Mouse (Mus musculus): ENCODE results near the gene Tceanc. TPM values are rescaled to one million over a fixed set of nuclear protein-coding genes. Genes with fewer than 3 reads are reported as not detected.

Gene Tceanc
- 1 to 10 TPM; 1.6 to 1.7 TPM for total RNA-seq (2021)
- long read RNA-seq, experiment 1, full-length matches to known transcripts: 2 of 2 reads
- long read RNA-seq, experiment 1, partial matches to known transcripts: 0 of 2 reads
- long read RNA-seq, experiment 1, other reads (novel, unspliced or antisense): 0 of 2 reads
- long read RNA-seq, experiment 2, full-length matches to known transcripts: 4 of 6 reads
- long read RNA-seq, experiment 2, partial matches to known transcripts: 2 of 6 reads
- long read RNA-seq, experiment 2, other reads (novel, unspliced or antisense): 0 of 6 reads

- DNase-seq (ENCODE audit: low spot score in 2 of 2): no peak
- TF ChIP-seq CTCF (conservative IDR thresholded peaks at IDR 0.05): no peak
Observed at GRCm38 (mm10) chrX:166518345-166518744, at the start of gene Tceanc. TSS of gene Tceanc (minus strand) at chrX:166518567.

GRCm38 (mm10) chrX:166565983-166566382 lies 47.6 kb upstream of the Tceanc start:
- no peak for TF ChIP-seq CTCF (conservative IDR thresholded peaks at IDR 0.05)
- no peak for DNase-seq (ENCODE audit: low spot score in 2 of 2)
- H3K27ac ChIP-seq: no peak overlapping the region
- no peak overlapping the region for H3K4me3 ChIP-seq

More at GRCm38 (mm10) chrX:166518345-166518744, at the start of gene Tceanc:
- Histone ChIP-seq H3K4me3 (no peak within 1 kb of the TSS), H3K27ac (no peak within 1 kb of the TSS)

- no peak overlapping the region for H3K4me3 ChIP-seq
- DNase-seq (ENCODE audit: low spot score in 2 of 2): no peak
- no peak overlapping the region for H3K27ac ChIP-seq
- TF ChIP-seq CTCF (conservative IDR thresholded peaks at IDR 0.05): no peak
Observed at GRCm38 (mm10) chrX:166565401-166565800, 47.0 kb upstream of the Tceanc start.

- Histone ChIP-seq H3K27ac (no peak overlapping the region), H3K4me3 (no peak overlapping the region)
- TF ChIP-seq CTCF (conservative IDR thresholded peaks at IDR 0.05): no peak
- no peak for DNase-seq (ENCODE audit: low spot score in 2 of 2)
Observed at GRCm38 (mm10) chrX:166564900-166565299, 46.5 kb upstream of the Tceanc start.

- no peak for DNase-seq (ENCODE audit: low spot score in 2 of 2)
- TF ChIP-seq CTCF (conservative IDR thresholded peaks at IDR 0.05): no peak
- no peak overlapping the region for H3K27ac ChIP-seq
- H3K4me3 ChIP-seq: no peak overlapping the region
Observed at GRCm38 (mm10) chrX:166559333-166559732, 41.0 kb upstream of the Tceanc start.

GRCm38 (mm10) chrX:166552355-166552754 lies 34.0 kb upstream of the Tceanc start:
- DNase-seq (ENCODE audit: low spot score in 2 of 2): no peak
- TF ChIP-seq CTCF (conservative IDR thresholded peaks at IDR 0.05): no peak
- no peak overlapping the region for H3K27ac ChIP-seq
- no peak overlapping the region for H3K4me3 ChIP-seq

- Histone ChIP-seq H3K4me3 (no peak overlapping the region), H3K27ac (no peak overlapping the region)
- TF ChIP-seq CTCF (conservative IDR thresholded peaks at IDR 0.05): no peak
- no peak for DNase-seq (ENCODE audit: low spot score in 2 of 2)
Observed at GRCm38 (mm10) chrX:166546495-166546894, 28.1 kb upstream of the Tceanc start.

- DNase-seq (ENCODE audit: low spot score in 2 of 2): no peak
- no peak overlapping the region for H3K4me3 ChIP-seq
- TF ChIP-seq CTCF (conservative IDR thresholded peaks at IDR 0.05): no peak
- H3K27ac ChIP-seq: no peak overlapping the region
Observed at GRCm38 (mm10) chrX:166535138-166535537, 16.8 kb upstream of the Tceanc start.

- no peak for TF ChIP-seq CTCF (conservative IDR thresholded peaks at IDR 0.05)
- H3K27ac ChIP-seq: no peak overlapping the region
- no peak overlapping the region for H3K4me3 ChIP-seq
- DNase-seq (ENCODE audit: low spot score in 2 of 2): no peak
Observed at GRCm38 (mm10) chrX:166533432-166533831, 15.1 kb upstream of the Tceanc start.

- no peak for TF ChIP-seq CTCF (conservative IDR thresholded peaks at IDR 0.05)
- no peak overlapping the region for H3K27ac ChIP-seq
- no peak for DNase-seq (ENCODE audit: low spot score in 2 of 2)
Observed at GRCm38 (mm10) chrX:166531671-166532070, 13.3 kb upstream of the Tceanc start.

GRCm38 (mm10) chrX:166528126-166528525 lies 9.8 kb upstream of the Tceanc start:
- TF ChIP-seq CTCF (conservative IDR thresholded peaks at IDR 0.05): no peak
- Histone ChIP-seq H3K4me3 (no peak overlapping the region), H3K27ac (no peak overlapping the region)
- no peak for DNase-seq (ENCODE audit: low spot score in 2 of 2)

More at GRCm38 (mm10) chrX:166531671-166532070, 13.3 kb upstream of the Tceanc start:
- no peak overlapping the region for H3K4me3 ChIP-seq

- DNase-seq (ENCODE audit: low spot score in 2 of 2): no peak
- no peak for TF ChIP-seq CTCF (conservative IDR thresholded peaks at IDR 0.05)
- H3K27ac ChIP-seq: no peak overlapping the region
- no peak overlapping the region for H3K4me3 ChIP-seq
Observed at GRCm38 (mm10) chrX:166525637-166526315, 7.4 kb upstream of the Tceanc start.

- Histone ChIP-seq H3K27ac (no peak overlapping the region), H3K4me3 (no peak overlapping the region)
- TF ChIP-seq CTCF (conservative IDR thresholded peaks at IDR 0.05): no peak
- no peak for DNase-seq (ENCODE audit: low spot score in 2 of 2)
Observed at GRCm38 (mm10) chrX:166520782-166521181, 2.4 kb upstream of the Tceanc start.

- Histone ChIP-seq H3K4me3 (no peak overlapping the region), H3K27ac (no peak overlapping the region)
- no peak for TF ChIP-seq CTCF (conservative IDR thresholded peaks at IDR 0.05)
- DNase-seq (ENCODE audit: low spot score in 2 of 2): no peak
Observed at GRCm38 (mm10) chrX:166516631-166517030, 1.7 kb downstream of the Tceanc start.

Measured in layer of hippocampus, adult 2 months (tissue).